9 mouse cellular contexts compared by ENCODE assay signal in the genomic region with DNA sequence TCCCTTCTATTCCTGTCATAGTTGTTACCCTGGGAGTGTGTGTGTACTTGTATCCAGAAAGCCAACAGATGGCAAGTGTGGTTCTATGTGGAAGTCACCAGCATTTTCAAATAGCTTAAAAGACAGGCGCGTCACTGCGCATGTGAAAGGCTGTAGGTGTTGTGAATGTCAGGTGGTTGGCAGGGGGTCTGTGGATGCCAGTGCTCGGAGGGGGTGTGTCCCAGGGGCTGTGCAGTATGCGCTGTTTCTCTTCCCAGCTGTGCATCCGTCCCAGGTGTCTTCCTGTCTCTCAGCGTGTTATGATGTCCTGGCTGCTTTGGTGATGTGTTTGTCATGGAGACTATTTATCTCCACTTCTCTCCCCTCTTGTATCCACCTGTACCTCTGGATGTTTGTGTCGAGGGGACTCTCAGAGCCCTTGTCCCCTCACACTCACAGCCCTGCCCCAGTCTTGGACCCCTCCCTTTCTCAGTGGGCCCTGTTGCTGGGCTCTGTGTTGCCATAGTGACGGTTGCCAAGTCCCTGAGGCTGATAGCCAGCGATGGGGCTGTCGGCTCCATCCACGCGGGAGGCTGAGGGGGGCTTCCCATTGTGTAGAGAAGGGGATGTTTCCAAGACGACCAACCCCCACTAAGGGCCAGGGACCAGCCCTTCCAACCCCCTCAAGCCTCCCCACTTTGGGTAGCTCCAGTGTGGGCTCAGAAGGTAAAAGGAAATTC. TPM values are rescaled to one million over a fixed set of nuclear protein-coding genes. Genes with fewer than 3 reads are reported as not detected.
DNase-seq lines count a peak whose midpoint lies in the region; ATAC-seq and TF ChIP-seq lines count a peak whose summit lies in the region.
"Had no signal": no experiment of that assay in that cellular context is flagged by ENCODE, and none has a peak within 500 bp of the region (broad histone marks: within the 10 kb centered on the region; RNA-seq: fewer than 3 reads in every experiment).

No protein-coding gene starts in this region.

- no peak for TF ChIP-seq EP300 in liver, postnatal 0 days (IDR thresholded peaks at IDR 0.05; ENCODE audit: low read depth)

- no peak overlapping the region for H3K9ac ChIP-seq in embryonic facial prominence, embryonic 12.5 days
- peak overlapping the region; percentile 27 for H3K9ac ChIP-seq in neural tube, embryonic 11.5 days (ENCODE audit: low read length)
- H3K9ac ChIP-seq in liver, embryonic 12.5 days, result no peak overlapping the region
- no peak overlapping the region for H3K9ac ChIP-seq in liver, postnatal 0 days (replicated peaks)

- H3K9me3 ChIP-seq in embryonic facial prominence, embryonic 12.5 days, result no peaks in the 10 kb centered on the region
- H3K9me3 ChIP-seq in neural tube, embryonic 11.5 days (ENCODE audit: control insufficient read depth, low read length), result no peaks in the 10 kb centered on the region
- H3K9me3 ChIP-seq in liver, embryonic 12.5 days (replicated peaks), result no peaks in the 10 kb centered on the region
- H3K9me3 ChIP-seq in liver, postnatal 0 days (ENCODE audit: low read length), result no peaks in the 10 kb centered on the region

- WGBS in embryonic facial prominence, embryonic 12.5 days, result 20% methylated on average over 14 of the region's 14 CpGs
- 18% methylated on average over 14 of the region's 14 CpGs for WGBS in neural tube, embryonic 11.5 days
- WGBS in liver, embryonic 12.5 days (ENCODE audit: insufficient replicate concordance), result 37% methylated on average over 14 of the region's 14 CpGs
- WGBS in liver, postnatal 0 days (ENCODE audit: insufficient replicate concordance), result 44% methylated on average over 14 of the region's 14 CpGs

- no peak overlapping the region; the same call in 1 of the 2 replicates for H3K27ac ChIP-seq in embryonic facial prominence, embryonic 12.5 days
- H3K27ac ChIP-seq in layer of hippocampus, adult 2 months, result peak overlapping the region; percentile 97
- peak overlapping the region; percentile 86 for H3K27ac ChIP-seq in neural tube, embryonic 11.5 days (ENCODE audit: low read depth, low read length)
- H3K27ac ChIP-seq in liver, embryonic 12.5 days, result no peak overlapping the region
- H3K27ac ChIP-seq in liver, postnatal 0 days (ENCODE audit: low read depth), result no peak overlapping the region

- peak; percentile 71 for DNase-seq in R1 (ENCODE audit: low read depth, low spot score)
- DNase-seq in layer of hippocampus, adult 2 months (ENCODE audit: low spot score in 2 of 2), result peak; percentile 68 to 83
- DNase-seq in neural tube, embryonic 11.5 days (ENCODE audit: low spot score), result peak; percentile 86
- no peak for DNase-seq in gastrocnemius, postnatal 36 days
- no peak for DNase-seq in lung, postnatal 25 days (ENCODE audit: low spot score)
- DNase-seq in liver, postnatal 0 days, result no peak

- peaks cover 10% of the 10 kb centered on the region for H3K27me3 ChIP-seq in embryonic facial prominence, embryonic 12.5 days
- H3K27me3 ChIP-seq in neural tube, embryonic 11.5 days (ENCODE audit: control insufficient read depth, insufficient read depth, low read length), result no peaks in the 10 kb centered on the region
- peaks cover 85% of the 10 kb centered on the region for H3K27me3 ChIP-seq in liver, embryonic 12.5 days (replicated peaks)
- H3K27me3 ChIP-seq in liver, postnatal 0 days (ENCODE audit: insufficient read depth, low read length), result peaks cover 10% of the 10 kb centered on the region

- no peak for TF ChIP-seq CTCF in layer of hippocampus, adult 2 months (conservative IDR thresholded peaks at IDR 0.05)
- no peak for TF ChIP-seq CTCF in liver, postnatal 0 days (IDR thresholded peaks at IDR 0.05; ENCODE audit: low read depth)

- ATAC-seq in embryonic facial prominence, embryonic 12.5 days (ENCODE audit: insufficient number of reproducible peaks, insufficient read depth, low FRiP score, low TSS enrichment), result peak; percentile 38; the same call in 1 of the 2 replicates
- ATAC-seq in neural tube, embryonic 11.5 days (ENCODE audit: insufficient read depth, low FRiP score, low TSS enrichment), result peak; percentile 85
- no peak for ATAC-seq in liver, embryonic 12.5 days
- ATAC-seq in liver, postnatal 0 days, result no peak

- intact Hi-C loops in gastrocnemius, postnatal 36 days (cut with DNase I), result no loop called here

- peaks cover 24% of the 10 kb centered on the region for H3K36me3 ChIP-seq in embryonic facial prominence, embryonic 12.5 days
- H3K36me3 ChIP-seq in neural tube, embryonic 11.5 days (ENCODE audit: control insufficient read depth, insufficient read depth, low read length), result no peaks in the 10 kb centered on the region; the same call in 1 of the 2 replicates
- H3K36me3 ChIP-seq in liver, embryonic 12.5 days, result no peaks in the 10 kb centered on the region
- no peaks in the 10 kb centered on the region for H3K36me3 ChIP-seq in liver, postnatal 0 days (replicated peaks; ENCODE audit: insufficient read depth, low read length)

- no peak overlapping the region for H3K4me3 ChIP-seq in embryonic facial prominence, embryonic 12.5 days
- peak overlapping the region; percentile 29 for H3K4me3 ChIP-seq in layer of hippocampus, adult 2 months
- no peak overlapping the region for H3K4me3 ChIP-seq in neural tube, embryonic 11.5 days (ENCODE audit: low read depth, low read length)
- H3K4me3 ChIP-seq in liver, embryonic 12.5 days, result no peak overlapping the region
- H3K4me3 ChIP-seq in liver, postnatal 0 days (ENCODE audit: low read depth, low read length), result no peak overlapping the region
- H3K4me3 ChIP-seq: megakaryocyte, embryonic 14.5 days had no signal

- H3K4me1 ChIP-seq in embryonic facial prominence, embryonic 12.5 days, result peaks cover 40% of the 10 kb centered on the region
- peaks cover 37% of the 10 kb centered on the region for H3K4me1 ChIP-seq in neural tube, embryonic 11.5 days (ENCODE audit: control insufficient read depth, insufficient read depth, low read length)
- no peaks in the 10 kb centered on the region for H3K4me1 ChIP-seq in liver, embryonic 12.5 days
- no peaks in the 10 kb centered on the region for H3K4me1 ChIP-seq in liver, postnatal 0 days (ENCODE audit: insufficient read depth)

- H3K4me2 ChIP-seq in embryonic facial prominence, embryonic 12.5 days (replicated peaks), result no peak overlapping the region; the same call in 1 of the 2 replicates
- peak overlapping the region; percentile 26 for H3K4me2 ChIP-seq in neural tube, embryonic 11.5 days (ENCODE audit: low read depth)
- no peak overlapping the region for H3K4me2 ChIP-seq in liver, embryonic 12.5 days
- no peak overlapping the region for H3K4me2 ChIP-seq in liver, postnatal 0 days (ENCODE audit: low read depth, low read length)

RNA-seq across cellular contexts. Expression of gene Dnah2, which starts 3.9 kb away (rescaled TPM):
- 2.4 and 2.8 TPM in 2 replicates for polyA plus RNA-seq in embryonic facial prominence, embryonic 12.5 days (2016; fragmentation: Nextera tagmentation; extraction: Ambion mirVana)
- 1 to 10 TPM; 4.6 to 5.2 TPM for total RNA-seq in layer of hippocampus, adult 2 months (2021)
- 0.92 and 1.2 TPM in 2 replicates for polyA plus RNA-seq in neural tube, embryonic 11.5 days (2014; fragmentation: Nextera tagmentation; extraction: Ambion mirVana)
- polyA plus RNA-seq in liver, embryonic 12.5 days (2016; fragmentation: Nextera tagmentation; extraction: Ambion mirVana), result 0.06 and 0.17 TPM in 2 replicates
- total RNA-seq in gastrocnemius, postnatal 36 days (2021), result under 1 TPM; 0.13 to 0.27 TPM
- 0.04 and 0.05 TPM in 2 replicates for polyA plus RNA-seq in liver, postnatal 0 days (2015; fragmentation: Nextera tagmentation; extraction: Ambion mirVana)

RNA-seq across cellular contexts. Expression of gene Efnb3, which starts 7.2 kb away (rescaled TPM):
- 57.0 and 61.9 TPM in 2 replicates for polyA plus RNA-seq in embryonic facial prominence, embryonic 12.5 days (2016; fragmentation: Nextera tagmentation; extraction: Ambion mirVana)
- total RNA-seq in layer of hippocampus, adult 2 months (2021), result 100 to 1,000 TPM; 113 to 116 TPM
- polyA plus RNA-seq in neural tube, embryonic 11.5 days (2014; fragmentation: Nextera tagmentation; extraction: Ambion mirVana), result 9.6 and 9.7 TPM in 2 replicates
- polyA plus RNA-seq in liver, embryonic 12.5 days (2016; fragmentation: Nextera tagmentation; extraction: Ambion mirVana), result 1.7 and 2.3 TPM in 2 replicates
- under 1 TPM; 0.23 to 0.62 TPM for total RNA-seq in gastrocnemius, postnatal 36 days (2021)
- polyA plus RNA-seq in liver, postnatal 0 days (2015; fragmentation: Nextera tagmentation; extraction: Ambion mirVana), result 0.19 and 0.20 TPM in 2 replicates

RNA-seq across cellular contexts. Expression of gene Wrap53, which starts 27.3 kb away (rescaled TPM):
- polyA plus RNA-seq in embryonic facial prominence, embryonic 12.5 days (2016; fragmentation: Nextera tagmentation; extraction: Ambion mirVana), result 29.4 and 36.2 TPM in 2 replicates
- 10 to 100 TPM; 12.0 to 14.3 TPM for total RNA-seq in layer of hippocampus, adult 2 months (2021)
- 34.5 and 34.6 TPM in 2 replicates for polyA plus RNA-seq in neural tube, embryonic 11.5 days (2014; fragmentation: Nextera tagmentation; extraction: Ambion mirVana)
- polyA plus RNA-seq in liver, embryonic 12.5 days (2016; fragmentation: Nextera tagmentation; extraction: Ambion mirVana), result 24.3 and 27.1 TPM in 2 replicates
- total RNA-seq in gastrocnemius, postnatal 36 days (2021), result 1 to 10 TPM; 2.6 to 2.8 TPM
- 8.1 and 10.0 TPM in 2 replicates for polyA plus RNA-seq in liver, postnatal 0 days (2015; fragmentation: Nextera tagmentation; extraction: Ambion mirVana)

RNA-seq across cellular contexts. Expression of gene Trp53, which starts 27.4 kb away (rescaled TPM):
- 159 and 161 TPM in 2 replicates for polyA plus RNA-seq in embryonic facial prominence, embryonic 12.5 days (2016; fragmentation: Nextera tagmentation; extraction: Ambion mirVana)
- 10 to 100 TPM; 28.5 to 32.3 TPM for total RNA-seq in layer of hippocampus, adult 2 months (2021)
- polyA plus RNA-seq in neural tube, embryonic 11.5 days (2014; fragmentation: Nextera tagmentation; extraction: Ambion mirVana), result 169 and 175 TPM in 2 replicates
- polyA plus RNA-seq in liver, embryonic 12.5 days (2016; fragmentation: Nextera tagmentation; extraction: Ambion mirVana), result 110 TPM in 2 replicates
- 10 to 100 TPM; 10.7 to 15.8 TPM for total RNA-seq in gastrocnemius, postnatal 36 days (2021)
- polyA plus RNA-seq in liver, postnatal 0 days (2015; fragmentation: Nextera tagmentation; extraction: Ambion mirVana), result 32.6 and 33.5 TPM in 2 replicates

RNA-seq across cellular contexts. Expression of gene Atp1b2, which starts 53.0 kb away (rescaled TPM):
- polyA plus RNA-seq in embryonic facial prominence, embryonic 12.5 days (2016; fragmentation: Nextera tagmentation; extraction: Ambion mirVana), result 4.2 and 5.3 TPM in 2 replicates
- total RNA-seq in layer of hippocampus, adult 2 months (2021), result 100 to 1,000 TPM; 391 to 411 TPM
- polyA plus RNA-seq in neural tube, embryonic 11.5 days (2014; fragmentation: Nextera tagmentation; extraction: Ambion mirVana), result 7.2 and 7.7 TPM in 2 replicates
- 38.3 and 39.8 TPM in 2 replicates for polyA plus RNA-seq in liver, embryonic 12.5 days (2016; fragmentation: Nextera tagmentation; extraction: Ambion mirVana)
- 100 to 1,000 TPM; 380 to 461 TPM for total RNA-seq in gastrocnemius, postnatal 36 days (2021)
- polyA plus RNA-seq in liver, postnatal 0 days (2015; fragmentation: Nextera tagmentation; extraction: Ambion mirVana), result 4.0 and 5.3 TPM in 2 replicates

Comparison
In these comparisons a context has a peak if more than half of its experiments do, and no peak if none do; other contexts are left out.
1. DNase-seq: peak in R1 (single experiment), layer of hippocampus, adult 2 months (2 of 2) and neural tube, embryonic 11.5 days (single experiment); none in gastrocnemius, postnatal 36 days (0 of 2), lung, postnatal 25 days (single experiment) and liver, postnatal 0 days (single experiment).
2. ATAC-seq: peak in embryonic facial prominence, embryonic 12.5 days (single experiment) and neural tube, embryonic 11.5 days (single experiment); none in liver, embryonic 12.5 days (single experiment) and liver, postnatal 0 days (single experiment).
3. H3K27ac ChIP-seq: peak in layer of hippocampus, adult 2 months (single experiment) and neural tube, embryonic 11.5 days (single experiment); none in embryonic facial prominence, embryonic 12.5 days (single experiment), liver, embryonic 12.5 days (single experiment) and liver, postnatal 0 days (single experiment).